Mouse (Mus musculus) testis, postnatal 10 days (tissue): ENCODE measurements around the gene Olfr1389.
"Not testable (repeated sequence)": the region's sequence is repeated elsewhere in the genome, so short reads cannot be mapped to it uniquely, and the experiment has no call there.

Experiments
- DNase-seq: peaks from one replicate; pipeline ENCODE4 v3.0.0; 2021; ENCODE audit warnings: low spot score

Olfr1389 gene

DNA sequence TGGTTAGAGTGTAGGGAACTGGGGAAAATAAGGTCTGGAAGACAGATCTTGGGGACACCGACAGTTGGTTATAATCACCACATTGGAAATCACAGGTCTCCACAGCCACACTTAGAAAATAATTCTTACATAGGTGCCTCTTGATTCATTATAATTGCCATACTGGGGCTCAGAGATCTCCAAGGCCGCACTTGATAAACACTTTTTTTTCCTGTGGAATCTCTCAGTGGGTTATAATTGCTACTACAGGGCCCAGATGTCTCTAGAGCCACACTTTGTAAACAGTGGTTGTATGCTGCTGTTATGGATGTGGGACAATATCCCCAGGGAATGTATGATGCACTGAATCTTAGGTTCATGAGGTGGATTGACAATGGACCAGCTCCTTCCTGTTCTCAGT, at the start of gene Olfr1389:
Olfr1389 (plus strand) TSS at position 301 of the 400 bp plus-strand sequence.
- no peak for DNase-seq

GRCm38 (mm10) chr11:49383133-49383532, 39.7 kb upstream of the Olfr1389 start:
- no peak for DNase-seq

- DNase-seq, result not testable (repeated sequence)
These were observed 36.7 kb upstream of the Olfr1389 start for GRCm38 (mm10) chr11:49386118-49386517.

GRCm38 (mm10) chr11:49392707-49393106, 30.2 kb upstream of the Olfr1389 start:
- DNase-seq, result not testable (repeated sequence)

- no peak for DNase-seq
These were observed 16.1 kb upstream of the Olfr1389 start for GRCm38 (mm10) chr11:49406784-49407183.

DNA sequence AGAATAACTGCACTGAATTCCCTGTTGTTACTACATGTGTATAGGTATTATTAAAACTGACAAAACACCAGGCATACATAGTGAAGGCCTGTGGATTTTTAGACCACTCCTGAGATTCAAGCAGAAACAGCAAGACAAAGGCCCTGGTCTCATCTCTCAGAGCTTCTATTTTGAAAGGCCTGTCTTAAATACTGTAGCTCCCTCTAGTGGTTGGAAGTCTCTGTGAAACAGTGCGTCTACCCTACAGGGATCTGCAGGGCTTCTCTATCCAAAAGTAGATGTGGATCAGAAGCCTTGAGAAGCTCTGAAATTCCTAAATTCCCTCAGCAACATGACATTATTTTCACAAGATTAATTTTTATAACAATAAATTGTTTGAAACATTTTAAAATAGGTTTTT, 12.3 kb upstream of the Olfr1389 start:
- DNase-seq, result no peak

DNA sequence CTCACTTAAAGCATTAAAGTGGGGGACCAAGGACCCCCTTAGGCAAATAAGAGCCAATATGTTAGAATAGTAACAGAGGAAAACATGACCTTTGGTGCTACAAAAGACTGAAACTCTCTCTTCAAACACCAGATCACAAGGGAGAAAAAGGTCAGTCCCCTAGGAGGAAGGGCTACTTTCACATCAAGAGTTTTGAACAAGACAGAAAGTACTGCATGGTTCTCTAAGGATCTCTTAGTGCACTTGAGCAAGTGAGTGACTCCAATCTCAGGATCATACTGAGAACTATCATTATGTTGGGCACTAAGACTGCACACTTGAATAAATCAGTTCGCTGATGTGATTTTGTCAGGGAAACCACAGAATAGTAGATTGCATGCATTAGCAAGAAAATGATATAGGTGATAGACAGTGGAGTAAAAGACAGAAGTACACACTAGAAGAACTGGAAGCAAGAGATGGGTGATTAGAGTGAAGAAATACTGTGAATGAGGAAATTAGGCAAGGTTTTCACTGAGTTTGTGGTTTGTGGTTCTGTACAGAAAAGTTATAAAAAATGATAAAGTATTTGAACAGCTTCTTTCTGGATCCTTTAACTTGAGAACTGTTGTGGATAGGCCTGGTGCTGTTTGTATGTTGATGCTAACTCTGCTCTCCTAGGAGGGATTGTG, 2.5 kb downstream of the Olfr1389 start:
- no peak for DNase-seq

- no peak for DNase-seq
These were observed 6.8 kb downstream of the Olfr1389 start for GRCm38 (mm10) chr11:49429641-49430040.

DNA sequence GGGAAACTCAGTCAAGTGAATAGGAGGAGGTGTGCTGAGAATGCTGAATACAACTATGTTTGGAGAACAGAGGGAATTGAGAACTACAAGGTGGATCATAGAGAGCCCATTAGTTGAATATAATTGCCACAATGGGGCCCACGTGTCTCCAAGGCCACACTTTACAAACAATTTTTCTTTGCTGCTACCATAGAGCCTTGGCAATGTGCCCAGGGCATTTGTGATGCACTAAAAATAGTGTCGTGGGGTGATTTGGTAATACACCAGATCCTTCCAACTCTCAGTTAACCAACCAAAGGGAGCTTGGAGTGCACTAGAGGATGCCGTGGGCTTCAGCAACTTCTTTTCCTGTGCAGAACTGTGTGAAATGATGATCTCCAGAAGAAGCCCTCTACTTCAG, 13.5 kb downstream of the Olfr1389 start, which contains the start of gene Olfr1388:
Olfr1388 (plus strand) TSS at position 214 of the 400 bp plus-strand sequence.
- DNase-seq, result peak; percentile 40

- no peak for DNase-seq
These were observed 32.2 kb downstream of the Olfr1389 start, which contains the start of gene Olfr1387 for GRCm38 (mm10) chr11:49455043-49455442. Olfr1387 (plus strand) TSS chr11:49455343.

DNA sequence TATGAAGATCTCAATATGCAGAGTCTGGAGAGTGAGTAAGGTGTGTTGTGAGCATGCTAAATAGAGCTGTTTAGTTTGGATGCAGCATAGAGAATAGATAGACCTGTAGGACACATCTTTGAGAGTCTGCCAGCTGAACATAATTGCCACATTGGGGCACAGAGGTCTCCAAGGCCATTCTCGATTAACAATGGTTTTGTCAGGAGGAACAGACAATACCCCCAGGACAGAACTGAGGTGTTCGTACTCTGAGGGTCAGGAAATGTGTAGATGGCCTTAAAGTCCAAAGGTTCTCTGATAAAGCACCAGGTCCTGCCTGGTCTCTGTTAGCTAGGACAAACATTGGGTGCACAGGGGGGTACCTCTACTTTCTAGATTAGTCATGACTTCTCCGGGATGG, 41.9 kb downstream of the Olfr1389 start, which contains the start of gene Olfr1386:
Olfr1386 (plus strand) TSS at position 301 of the 400 bp plus-strand sequence.
- not testable (repeated sequence) for DNase-seq
